Mouse (Mus musculus): Measurements from ENCODE around the gene Sord. TPM values are rescaled to one million over a fixed set of nuclear protein-coding genes. Genes with fewer than 3 reads are reported as not detected.
A peak's percentile ranks its signal among the peaks of the same experiment; 100 is the strongest.

Gene Sord
- polyA plus RNA-seq (2014; fragmentation: Nextera tagmentation; extraction: Ambion mirVana) = 27.1 and 31.9 TPM in 2 replicates

DNA sequence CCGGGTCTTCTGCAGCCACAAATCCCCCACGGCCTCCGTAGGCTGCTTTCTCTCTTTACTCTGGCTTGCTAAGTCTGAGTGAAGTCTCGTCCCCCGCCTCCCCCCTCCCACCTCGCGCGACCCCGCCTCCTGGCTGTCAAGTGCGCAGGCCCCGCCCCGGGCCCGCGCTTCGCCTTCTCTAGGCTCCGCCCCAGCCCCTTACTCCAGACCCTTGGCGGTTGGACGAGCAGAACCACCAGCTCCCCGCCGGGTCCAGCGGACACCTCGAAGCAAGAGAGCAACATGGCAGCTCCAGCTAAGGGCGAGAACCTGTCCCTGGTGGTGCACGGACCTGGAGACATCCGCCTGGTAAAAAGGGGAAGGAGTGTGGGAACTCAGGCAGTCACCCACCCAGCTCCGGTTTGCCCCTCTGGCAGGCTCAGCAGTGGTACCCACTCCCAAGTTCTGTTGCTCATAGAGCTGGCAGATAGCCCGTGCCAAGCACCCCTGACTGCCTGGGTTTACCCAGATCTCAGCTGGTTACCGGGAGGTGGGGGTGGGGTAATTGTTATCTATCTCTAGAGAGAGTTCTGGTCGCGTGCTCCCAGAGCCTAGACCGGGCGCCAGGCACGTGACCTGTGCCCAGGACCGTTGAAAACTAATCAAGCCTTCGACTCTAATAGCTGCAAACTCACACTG is at the start of gene Sord:
Sord (plus strand) TSS at position 139 of the 678 bp plus-strand sequence.
- peaks cover 7% of the 10 kb centered on the region for H3K4me1 ChIP-seq (ENCODE audit: control insufficient read depth, insufficient read depth, low read length)
- no peaks in the 10 kb centered on the region for H3K27me3 ChIP-seq (replicated peaks; ENCODE audit: control insufficient read depth, insufficient read depth, low read length)
- ATAC-seq (ENCODE audit: low read depth) (peak; percentile 94), DNase-seq (ENCODE audit: low spot score) (peak; percentile 94)
- 2% methylated on average over 34 of the region's 35 CpGs for WGBS
- H3K27ac ChIP-seq (replicated peaks; ENCODE audit: low read depth, low read length) = peak within 1 kb of the TSS; percentile 23
- peak within 1 kb of the TSS; percentile 64 for H3K9ac ChIP-seq (ENCODE audit: low read depth, low read length)
- peak within 1 kb of the TSS; percentile 61 for H3K4me3 ChIP-seq (ENCODE audit: low read depth, low read length)
- H3K4me2 ChIP-seq (ENCODE audit: low read depth, low read length) = peak within 1 kb of the TSS; percentile 90
- no peaks in the 10 kb centered on the region for H3K36me3 ChIP-seq (ENCODE audit: control insufficient read depth, insufficient read depth, low read length)
- no peaks in the 10 kb centered on the region for H3K9me3 ChIP-seq (ENCODE audit: control insufficient read depth, low read length)

DNA sequence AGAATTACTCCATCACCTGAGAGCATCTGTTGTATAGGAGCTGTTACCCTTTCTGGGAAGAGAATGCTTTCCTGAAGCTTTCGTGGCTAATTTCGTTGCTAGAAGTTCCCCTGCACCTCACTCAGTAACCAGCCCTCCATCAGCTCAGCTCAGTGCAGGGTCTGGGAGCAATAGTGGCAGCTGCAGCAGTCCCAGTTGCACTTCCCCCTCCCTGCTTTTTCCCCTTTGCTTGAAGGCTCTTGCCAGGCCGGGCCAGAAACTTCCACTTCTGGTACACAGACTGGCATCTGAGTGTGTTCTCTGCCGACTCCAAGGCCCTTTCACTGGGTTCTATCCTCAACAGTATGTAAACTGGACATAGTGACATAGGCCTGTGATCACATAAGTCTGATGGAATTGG is 49.5 kb upstream of the Sord start:
- H3K4me3 ChIP-seq (ENCODE audit: low read depth, low read length) = no peak overlapping the region
- ATAC-seq (ENCODE audit: low read depth) = no peak
- no peaks in the 10 kb centered on the region for H3K27me3 ChIP-seq (replicated peaks; ENCODE audit: control insufficient read depth, insufficient read depth, low read length)
- H3K9me3 ChIP-seq (ENCODE audit: control insufficient read depth, low read length) = no peaks in the 10 kb centered on the region
- no peak overlapping the region for H3K4me2 ChIP-seq (ENCODE audit: low read depth, low read length)
- no peak for DNase-seq (ENCODE audit: low spot score)
- no peak overlapping the region for H3K9ac ChIP-seq (ENCODE audit: low read depth, low read length)
- H3K4me1 ChIP-seq (ENCODE audit: control insufficient read depth, insufficient read depth, low read length) = no peaks in the 10 kb centered on the region
- no peaks in the 10 kb centered on the region for H3K36me3 ChIP-seq (ENCODE audit: control insufficient read depth, insufficient read depth, low read length)
- no peak overlapping the region for H3K27ac ChIP-seq (replicated peaks; ENCODE audit: low read depth, low read length)
- WGBS = 89% methylated on average over 4 of the region's 4 CpGs

DNA sequence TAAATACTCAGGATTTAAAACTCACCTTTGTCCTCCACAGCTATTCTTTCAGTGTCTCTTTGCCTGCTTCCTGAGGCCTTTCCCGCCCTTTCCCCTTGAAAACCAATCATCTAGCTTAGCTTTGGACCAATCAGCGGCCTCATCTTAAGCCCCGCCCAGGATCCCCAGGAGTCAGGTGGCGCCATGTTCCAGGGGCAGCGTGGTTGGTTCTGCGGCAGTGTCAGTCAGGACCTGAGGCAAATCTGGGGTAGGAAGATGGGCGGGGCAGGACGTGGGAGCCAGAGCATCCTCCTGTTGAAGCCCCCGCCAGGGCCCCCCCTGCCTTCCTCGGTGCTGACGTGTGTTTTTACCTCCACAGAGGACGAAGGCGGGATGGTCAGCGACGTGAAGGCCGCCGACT is 48.4 kb upstream of the Sord start, which contains the start of the genes Patl2 and Terb2:
Patl2 (minus strand) TSS at position 84 of the 400 bp plus-strand sequence.
Terb2 (plus strand) TSS at position 167 of the 400 bp plus-strand sequence.
- DNase-seq (ENCODE audit: low spot score) = no peak
- Histone ChIP-seq H3K9me3 (ENCODE audit: control insufficient read depth, low read length) (no peaks in the 10 kb centered on the region), H3K4me3 (ENCODE audit: low read depth, low read length) (no peak within 1 kb of the TSS), H3K4me2 (ENCODE audit: low read depth, low read length) (no peak within 1 kb of the TSS), H3K9ac (ENCODE audit: low read depth, low read length) (no peak within 1 kb of the TSS), H3K36me3 (ENCODE audit: control insufficient read depth, insufficient read depth, low read length) (no peaks in the 10 kb centered on the region), H3K27me3 (replicated peaks; ENCODE audit: control insufficient read depth, insufficient read depth, low read length) (no peaks in the 10 kb centered on the region), H3K27ac (replicated peaks; ENCODE audit: low read depth, low read length) (no peak within 1 kb of the TSS), H3K4me1 (ENCODE audit: control insufficient read depth, insufficient read depth, low read length) (no peaks in the 10 kb centered on the region)
- ATAC-seq (ENCODE audit: low read depth) = no peak
- WGBS = 85% methylated on average over 17 of the region's 17 CpGs

DNA sequence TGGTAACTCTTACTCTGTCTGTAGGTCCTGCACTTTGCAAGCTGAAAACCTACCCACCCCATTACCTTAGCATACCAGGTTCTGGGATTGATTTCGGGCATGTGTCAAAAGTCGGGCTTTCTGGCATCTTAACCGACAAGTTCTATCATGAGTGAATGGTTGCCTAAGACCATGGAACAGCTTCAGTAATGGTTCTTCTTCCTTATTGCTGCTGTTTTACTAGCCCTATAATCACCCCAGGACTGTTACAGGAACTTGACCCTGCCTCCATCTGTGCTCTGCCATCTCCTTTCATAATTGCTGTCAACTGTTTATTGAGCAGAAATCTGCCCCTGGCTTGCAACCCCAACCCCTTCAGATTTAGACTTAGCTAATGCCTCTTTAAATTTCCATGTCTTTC is 47.8 kb upstream of the Sord start:
- H3K4me3 ChIP-seq (ENCODE audit: low read depth, low read length) = no peak overlapping the region
- H3K27ac ChIP-seq (replicated peaks; ENCODE audit: low read depth, low read length) = no peak overlapping the region
- 80% methylated on average over 3 of the region's 3 CpGs for WGBS
- ATAC-seq (ENCODE audit: low read depth) (no peak), DNase-seq (ENCODE audit: low spot score) (no peak)
- H3K36me3 ChIP-seq (ENCODE audit: control insufficient read depth, insufficient read depth, low read length) = no peaks in the 10 kb centered on the region
- no peak overlapping the region for H3K9ac ChIP-seq (ENCODE audit: low read depth, low read length)
- H3K4me1 ChIP-seq (ENCODE audit: control insufficient read depth, insufficient read depth, low read length) = no peaks in the 10 kb centered on the region
- H3K9me3 ChIP-seq (ENCODE audit: control insufficient read depth, low read length) = no peaks in the 10 kb centered on the region
- H3K4me2 ChIP-seq (ENCODE audit: low read depth, low read length) = no peak overlapping the region
- no peaks in the 10 kb centered on the region for H3K27me3 ChIP-seq (replicated peaks; ENCODE audit: control insufficient read depth, insufficient read depth, low read length)

DNA sequence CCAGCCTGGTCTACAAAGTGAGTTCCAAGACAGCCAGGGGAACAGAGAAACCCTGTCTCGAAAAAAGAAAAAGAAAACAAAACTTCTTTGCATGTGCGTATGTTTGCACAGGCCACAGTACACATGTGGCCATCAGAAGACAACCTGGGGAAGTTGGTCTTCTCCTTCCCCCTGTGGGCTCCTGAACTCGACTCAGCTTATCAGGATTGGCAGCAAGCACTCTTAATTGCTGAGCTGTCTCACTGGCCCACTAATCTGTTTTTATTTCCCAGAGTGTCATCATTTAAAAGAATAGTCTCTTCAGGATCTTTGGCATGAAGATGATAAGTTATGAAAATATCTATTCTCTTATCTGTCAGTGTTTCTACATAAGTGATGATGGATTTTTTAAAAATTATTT is 42.7 kb upstream of the Sord start:
- 79% methylated on average over 3 of the region's 3 CpGs for WGBS

DNA sequence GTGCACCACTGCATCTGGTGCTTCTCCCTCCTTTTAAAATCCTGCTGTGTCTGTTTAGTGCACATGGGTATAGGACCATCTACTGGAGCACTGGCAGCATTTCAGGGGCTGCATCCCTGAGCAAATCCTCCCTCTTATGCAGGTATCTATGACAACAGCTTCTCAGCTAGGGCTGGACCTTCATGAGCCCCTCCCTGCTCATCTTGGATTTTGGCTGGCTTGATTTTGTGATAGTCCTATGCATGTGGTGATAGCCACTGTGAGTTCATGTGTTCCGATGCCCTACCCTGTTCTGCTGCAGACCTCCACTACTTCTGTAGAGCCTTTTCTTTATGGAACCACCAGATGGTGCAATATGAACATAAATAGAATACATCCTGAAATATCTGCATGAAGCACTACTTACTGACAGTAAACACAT is 40.0 kb upstream of the Sord start:
- no peaks in the 10 kb centered on the region for H3K36me3 ChIP-seq (ENCODE audit: control insufficient read depth, insufficient read depth, low read length)
- no peak overlapping the region for H3K27ac ChIP-seq (replicated peaks; ENCODE audit: low read depth, low read length)
- 77% methylated on average over 1 of the region's 1 CpGs for WGBS
- H3K27me3 ChIP-seq (replicated peaks; ENCODE audit: control insufficient read depth, insufficient read depth, low read length) = no peaks in the 10 kb centered on the region
- ATAC-seq (ENCODE audit: low read depth) (0 out of 2 replicates have a peak, but pooled peaks have one; percentile 72), DNase-seq (ENCODE audit: low spot score) (peak; percentile 72)
- no peak overlapping the region for H3K4me2 ChIP-seq (ENCODE audit: low read depth, low read length)
- no peaks in the 10 kb centered on the region for H3K9me3 ChIP-seq (ENCODE audit: control insufficient read depth, low read length)
- H3K4me3 ChIP-seq (ENCODE audit: low read depth, low read length) = no peak overlapping the region
- H3K9ac ChIP-seq (ENCODE audit: low read depth, low read length) = no peak overlapping the region
- no peaks in the 10 kb centered on the region for H3K4me1 ChIP-seq (ENCODE audit: control insufficient read depth, insufficient read depth, low read length)

More for the DNA sequence above, 42.7 kb upstream of the Sord start:
- no peak overlapping the region for H3K9ac ChIP-seq (ENCODE audit: low read depth, low read length)
- H3K36me3 ChIP-seq (ENCODE audit: control insufficient read depth, insufficient read depth, low read length) = no peaks in the 10 kb centered on the region
- ATAC-seq (ENCODE audit: low read depth) = no peak
- H3K9me3 ChIP-seq (ENCODE audit: control insufficient read depth, low read length) = no peaks in the 10 kb centered on the region
- H3K27ac ChIP-seq (replicated peaks; ENCODE audit: low read depth, low read length) = no peak overlapping the region
- no peaks in the 10 kb centered on the region for H3K4me1 ChIP-seq (ENCODE audit: control insufficient read depth, insufficient read depth, low read length)
- DNase-seq (ENCODE audit: low spot score) = no peak
- no peak overlapping the region for H3K4me2 ChIP-seq (ENCODE audit: low read depth, low read length)
- no peak overlapping the region for H3K4me3 ChIP-seq (ENCODE audit: low read depth, low read length)
- H3K27me3 ChIP-seq (replicated peaks; ENCODE audit: control insufficient read depth, insufficient read depth, low read length) = no peaks in the 10 kb centered on the region

DNA sequence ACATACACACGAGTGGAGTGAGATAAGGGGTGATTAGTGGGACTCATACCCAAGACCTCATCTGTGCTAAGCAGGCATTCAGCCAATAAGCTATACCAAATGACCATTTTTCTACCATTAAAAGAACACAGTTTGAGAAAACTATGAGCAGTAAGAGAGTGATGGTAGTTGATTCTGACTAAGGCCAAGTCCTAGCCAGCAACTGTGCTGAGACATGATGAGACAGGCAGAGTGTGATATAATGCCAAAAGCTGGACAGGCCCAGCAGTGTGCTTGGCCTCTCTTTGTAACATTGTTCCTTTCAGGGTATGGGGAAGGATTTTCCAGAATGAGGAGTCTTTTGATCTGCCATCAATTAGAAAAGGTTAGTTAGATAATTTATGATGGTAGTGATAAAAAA is 33.0 kb upstream of the Sord start:
- DNase-seq (ENCODE audit: low spot score) (no peak), ATAC-seq (ENCODE audit: low read depth) (no peak)
- Histone ChIP-seq H3K4me3 (ENCODE audit: low read depth, low read length) (no peak overlapping the region), H3K9ac (ENCODE audit: low read depth, low read length) (no peak overlapping the region), H3K9me3 (ENCODE audit: control insufficient read depth, low read length) (no peaks in the 10 kb centered on the region), H3K36me3 (ENCODE audit: control insufficient read depth, insufficient read depth, low read length) (no peaks in the 10 kb centered on the region), H3K27ac (replicated peaks; ENCODE audit: low read depth, low read length) (no peak overlapping the region), H3K27me3 (replicated peaks; ENCODE audit: control insufficient read depth, insufficient read depth, low read length) (no peaks in the 10 kb centered on the region), H3K4me1 (ENCODE audit: control insufficient read depth, insufficient read depth, low read length) (no peaks in the 10 kb centered on the region), H3K4me2 (ENCODE audit: low read depth, low read length) (no peak overlapping the region)
- WGBS = 87% methylated on average over 1 of the region's 1 CpGs

DNA sequence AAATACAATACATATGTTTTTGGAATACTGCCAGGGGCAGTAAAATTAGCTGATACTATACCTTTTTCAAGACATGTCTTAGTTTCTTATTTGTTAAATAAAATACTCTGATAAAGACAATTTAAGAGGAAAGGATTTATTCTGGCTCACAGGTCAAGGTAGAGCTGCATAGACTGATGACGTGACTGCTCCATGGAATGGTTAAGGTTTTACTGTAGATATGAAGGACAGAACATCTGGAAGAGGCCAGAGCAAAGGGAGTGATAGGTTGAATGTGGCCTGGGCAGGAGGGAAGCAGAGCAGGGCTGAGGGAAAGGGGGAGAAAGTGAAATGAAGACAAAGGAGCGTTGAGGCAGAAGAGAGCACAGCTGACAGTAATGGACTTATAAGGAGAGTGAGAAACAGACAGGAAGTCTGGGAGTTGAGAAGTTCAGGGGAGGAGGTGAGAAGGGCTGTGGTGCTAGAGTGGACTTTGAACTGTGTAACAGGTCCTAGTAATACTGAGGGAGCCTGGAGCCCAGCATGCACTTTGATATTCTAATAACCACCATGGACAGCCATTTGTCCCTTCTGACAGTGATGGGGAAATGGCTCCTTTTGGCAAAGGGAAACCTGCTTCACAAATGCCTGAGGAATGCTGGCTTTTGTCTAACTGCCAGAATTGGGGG is 28.0 kb upstream of the Sord start:
- H3K36me3 ChIP-seq (ENCODE audit: control insufficient read depth, insufficient read depth, low read length) = no peaks in the 10 kb centered on the region
- H3K9me3 ChIP-seq (ENCODE audit: control insufficient read depth, low read length) = no peaks in the 10 kb centered on the region
- no peak overlapping the region for H3K27ac ChIP-seq (replicated peaks; ENCODE audit: low read depth, low read length)
- H3K27me3 ChIP-seq (replicated peaks; ENCODE audit: control insufficient read depth, insufficient read depth, low read length) = no peaks in the 10 kb centered on the region
- no peak overlapping the region for H3K9ac ChIP-seq (ENCODE audit: low read depth, low read length)
- H3K4me3 ChIP-seq (ENCODE audit: low read depth, low read length) = no peak overlapping the region
- WGBS = 62% methylated on average over 2 of the region's 2 CpGs
- H3K4me2 ChIP-seq (ENCODE audit: low read depth, low read length) = no peak overlapping the region
- ATAC-seq (ENCODE audit: low read depth) (no peak), DNase-seq (ENCODE audit: low spot score) (no peak)
- H3K4me1 ChIP-seq (ENCODE audit: control insufficient read depth, insufficient read depth, low read length) = no peaks in the 10 kb centered on the region

Measured in embryonic facial prominence, embryonic 14.5 days (tissue).